Mouse (Mus musculus) T-helper 17 cell (primary cell): ENCODE results near the gene Cds2.

Experiments used
- in situ Hi-C, 2 experiments: fragments of 300-600 bp; cut with MboI, MseI; formaldehyde crosslinking; loops; 1 replicate in 1 of 2; 2 replicates in 1 of 2; pipeline ENCODE4 v1.15.1; 2025; ENCODE audit warnings: high pct_unique_total_duplicates in 2 of 2

The Cds2 gene

DNA sequence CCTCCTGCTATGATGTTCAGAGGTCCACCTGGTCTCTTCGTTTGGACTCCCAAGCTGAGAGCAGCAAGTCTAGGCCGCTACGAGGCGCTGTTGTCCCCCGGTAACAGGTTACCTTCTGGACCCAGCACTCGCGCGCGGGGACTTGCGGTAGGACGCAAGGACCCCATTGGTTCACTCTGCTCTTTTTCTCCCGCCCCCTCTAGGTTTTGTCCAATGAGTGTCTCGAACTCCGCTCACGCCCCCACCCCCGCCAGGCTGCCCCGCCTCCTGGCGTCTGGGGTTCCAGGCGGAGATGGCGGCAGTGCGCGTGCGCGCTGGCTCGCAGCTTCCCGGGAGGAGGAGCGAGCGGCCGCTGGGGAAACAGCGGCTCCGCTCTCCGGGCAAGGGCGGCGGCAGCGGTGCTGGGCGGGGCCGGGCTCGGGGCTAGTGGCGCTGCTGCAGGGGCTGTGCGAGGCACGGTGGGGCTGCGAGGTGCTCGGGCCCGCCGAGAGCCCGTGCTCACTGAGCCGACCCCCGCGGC is at the start of gene Cds2:
Gene Cds2 (plus strand): TSS at position 270 of the 520 bp plus-strand sequence.
- in situ Hi-C loops = loop anchor here in 1 of 2 experiments (5.0 kb wide), 1 partner anchor 429 kb away; no protein-coding TSS in a partner anchor

DNA sequence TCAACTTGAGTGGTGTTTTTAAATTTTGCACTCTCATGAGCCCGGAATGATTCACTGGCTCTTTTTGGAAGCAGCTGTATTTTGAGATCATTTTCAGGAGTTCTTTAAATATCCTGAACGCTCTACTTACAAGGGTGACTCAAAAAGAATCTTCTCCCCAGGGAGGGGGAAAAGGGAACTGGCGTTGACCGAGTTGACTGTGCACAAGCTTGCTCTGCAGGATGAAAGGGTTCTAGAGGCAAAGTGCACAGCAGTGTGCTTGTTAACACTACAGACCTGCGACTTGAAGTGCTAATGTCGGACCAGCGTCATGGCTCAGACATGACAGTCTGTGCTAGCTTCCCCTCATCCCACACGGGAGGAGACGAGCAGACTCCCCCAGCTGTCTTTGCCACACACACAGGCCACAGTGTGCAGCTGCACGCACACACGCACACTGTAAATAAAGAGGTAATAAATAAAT is 41.3 kb upstream of the Cds2 start:
- in situ Hi-C loops = loop anchor here in 1 of 2 experiments (5.0 kb wide), 1 partner anchor 244 kb away; no protein-coding TSS in a partner anchor

- in situ Hi-C loops = loop anchor here in 1 of 2 experiments (5.0 kb wide), 1 partner anchor 247 kb away; no protein-coding TSS in a partner anchor
These were observed 38.6 kb upstream of the Cds2 start for GRCm38 (mm10) chr2:132224359-132224758.

GRCm38 (mm10) chr2:132232413-132232945 is 30.5 kb upstream of the Cds2 start:
- in situ Hi-C loops = loop anchor here in 1 of 2 experiments (25.0 kb wide), 1 partner anchor 245 kb away; no protein-coding TSS in a partner anchor

- in situ Hi-C loops = loop anchor here in 1 of 2 experiments (25.0 kb wide), 1 partner anchor 247 kb away; no protein-coding TSS in a partner anchor
These were observed 28.8 kb upstream of the Cds2 start for GRCm38 (mm10) chr2:132233985-132234765.

DNA sequence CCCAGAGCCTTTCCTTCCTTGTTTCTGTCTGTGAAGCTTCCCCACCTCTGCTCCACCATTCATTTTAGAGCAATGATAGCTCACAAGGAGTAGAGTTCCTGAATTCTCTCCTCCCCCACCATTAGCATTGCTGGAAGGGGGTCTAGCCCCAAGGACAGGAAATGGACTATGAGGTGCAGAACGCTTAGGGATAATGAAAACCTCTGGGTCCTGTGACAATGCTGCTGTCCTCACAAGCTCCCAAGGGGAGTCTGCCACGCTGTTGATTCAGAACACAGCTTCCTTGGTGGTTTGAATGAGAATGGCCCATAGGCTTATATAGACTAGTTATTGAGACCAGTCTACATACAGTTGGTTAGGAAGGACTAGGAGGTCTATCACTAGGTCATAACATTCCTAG is 27.7 kb upstream of the Cds2 start:
- in situ Hi-C loops = loop anchor here (5.0 to 25.0 kb wide), 3 partner anchors 93 to 248 kb away; no protein-coding TSS in a partner anchor

DNA sequence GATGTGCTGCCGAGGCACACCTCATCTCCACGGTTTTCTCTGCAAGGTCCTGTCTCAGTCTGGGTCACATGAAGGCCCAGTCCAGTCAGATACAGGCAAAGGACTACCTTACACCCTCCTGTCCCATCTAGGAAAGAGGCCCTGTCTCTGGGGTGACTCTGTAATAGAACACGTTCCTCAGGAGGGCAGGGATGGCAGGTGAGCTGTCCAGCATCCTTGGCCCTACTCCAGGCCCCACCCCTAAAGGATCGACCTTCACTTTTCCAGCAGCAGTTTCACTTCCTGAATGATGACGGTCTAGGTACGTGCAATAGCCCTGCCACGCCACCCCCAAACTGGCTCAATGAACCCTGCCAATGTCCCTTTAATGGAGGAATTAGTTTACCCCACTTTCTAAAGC is 27.0 kb upstream of the Cds2 start:
- in situ Hi-C loops = loop anchor here (5.0 to 25.0 kb wide), 3 partner anchors 94 to 249 kb away; no protein-coding TSS in a partner anchor

- in situ Hi-C loops = loop anchor here (5.0 to 25.0 kb wide), 3 partner anchors 97 to 252 kb away; no protein-coding TSS in a partner anchor
These were observed 23.5 kb upstream of the Cds2 start for GRCm38 (mm10) chr2:132239434-132239833.

- in situ Hi-C loops = loop anchor here (5.0 to 25.0 kb wide), 2 partner anchors 83 to 253 kb away; no protein-coding TSS in a partner anchor
These were observed 22.5 kb upstream of the Cds2 start for GRCm38 (mm10) chr2:132240457-132240856.

GRCm38 (mm10) chr2:132243370-132243769 is 19.6 kb upstream of the Cds2 start:
- in situ Hi-C loops = loop anchor here (5.0 to 25.0 kb wide), 2 partner anchors 86 to 256 kb away; no protein-coding TSS in a partner anchor

- in situ Hi-C loops = loop anchor here in 1 of 2 experiments (25.0 kb wide), 1 partner anchor 260 kb away; no protein-coding TSS in a partner anchor
These were observed 15.2 kb upstream of the Cds2 start, which contains the start of gene Tmem230 for GRCm38 (mm10) chr2:132247539-132248313. Gene Tmem230 (minus strand): TSS chr2:132247807.

DNA sequence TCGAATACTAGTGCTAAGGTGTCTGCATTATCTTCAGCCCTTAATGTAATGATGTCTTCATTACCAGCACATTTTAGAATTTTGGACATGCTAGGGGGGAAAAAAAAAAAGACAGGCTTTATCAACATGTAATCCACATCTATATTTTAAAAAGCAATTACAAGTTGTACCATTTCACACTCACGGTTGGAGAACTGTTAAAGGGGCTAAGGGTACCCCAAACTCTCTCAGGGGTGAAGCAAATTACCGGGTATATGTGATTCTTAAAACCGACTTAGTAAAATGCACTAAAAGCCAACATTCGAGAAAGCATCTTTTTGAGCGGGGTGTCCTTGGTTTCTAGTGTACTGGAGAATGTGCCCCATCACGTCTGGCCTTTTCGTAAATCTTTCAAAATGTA is 11.0 kb upstream of the Cds2 start:
- in situ Hi-C loops = loop anchor here in 1 of 2 experiments (10.0 kb wide), 1 partner anchor 1987 kb away; no protein-coding TSS in a partner anchor

GRCm38 (mm10) chr2:132252542-132253528 is 10.1 kb upstream of the Cds2 start, which contains the start of gene Pcna:
Gene Pcna (minus strand): TSS chr2:132253314.
- in situ Hi-C loops = loop anchor here in 1 of 2 experiments (10.0 kb wide), 1 partner anchor 1988 kb away; no protein-coding TSS in a partner anchor

GRCm38 (mm10) chr2:132253603-132254002 is 9.3 kb upstream of the Cds2 start:
- in situ Hi-C loops = loop anchor here in 1 of 2 experiments (10.0 kb wide), 1 partner anchor 1989 kb away; no protein-coding TSS in a partner anchor

DNA sequence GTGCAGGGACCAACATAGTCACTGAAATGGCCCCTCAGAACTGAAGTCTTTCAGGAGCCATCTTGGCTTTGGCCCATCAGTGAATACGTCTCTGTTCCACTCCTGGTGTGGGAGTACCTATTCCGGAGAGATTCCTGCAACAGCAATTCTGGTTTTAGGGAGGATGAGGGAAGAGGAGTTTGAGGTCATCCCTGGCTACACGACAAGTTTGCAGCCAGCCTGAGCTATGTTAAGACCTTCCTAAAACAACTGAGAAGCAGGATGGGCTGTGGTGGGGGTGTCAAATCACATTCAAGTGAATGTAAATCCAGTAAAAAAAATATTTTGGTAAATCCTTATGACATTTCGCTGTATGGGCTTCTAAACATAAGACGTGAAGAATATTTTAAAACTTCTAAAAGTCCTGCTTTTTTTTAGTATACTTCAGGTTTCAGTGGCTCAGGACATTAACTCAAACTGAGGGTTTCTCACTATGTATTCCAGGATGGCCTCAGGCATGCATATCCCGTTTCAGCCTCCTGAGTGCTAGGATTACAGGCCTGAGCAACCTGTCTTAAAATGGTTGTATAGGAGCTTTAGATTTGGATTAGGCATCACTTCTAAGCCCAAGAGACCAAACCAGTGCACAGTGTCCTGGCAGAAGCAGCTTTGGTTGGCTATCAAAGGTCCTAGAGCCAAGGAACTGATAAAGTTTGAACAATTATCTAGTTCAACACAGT is 5.4 kb upstream of the Cds2 start:
- in situ Hi-C loops = loop anchor here in 1 of 2 experiments (10.0 kb wide), 1 partner anchor 1993 kb away; no protein-coding TSS in a partner anchor

DNA sequence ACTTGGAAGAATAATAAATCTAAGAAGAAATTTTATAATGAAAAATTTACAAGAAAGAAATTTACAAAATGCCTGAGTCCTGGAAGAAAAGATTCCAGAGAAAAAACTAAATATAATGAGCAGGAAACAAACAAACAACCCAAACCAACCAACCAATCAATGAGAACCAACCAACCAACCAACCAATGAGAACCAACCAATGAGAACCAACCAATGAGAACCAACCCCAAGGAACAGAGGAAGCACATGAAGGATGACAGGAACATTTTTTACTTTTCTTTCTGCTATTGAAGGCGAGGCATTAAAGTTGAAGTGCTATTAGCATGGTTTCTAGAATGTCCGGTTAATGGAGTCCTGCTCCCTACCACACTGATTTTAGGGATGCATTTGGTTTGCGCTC is 2.3 kb upstream of the Cds2 start:
- in situ Hi-C loops = loop anchor here in 1 of 2 experiments (5.0 kb wide), 1 partner anchor 432 kb away; no protein-coding TSS in a partner anchor

DNA sequence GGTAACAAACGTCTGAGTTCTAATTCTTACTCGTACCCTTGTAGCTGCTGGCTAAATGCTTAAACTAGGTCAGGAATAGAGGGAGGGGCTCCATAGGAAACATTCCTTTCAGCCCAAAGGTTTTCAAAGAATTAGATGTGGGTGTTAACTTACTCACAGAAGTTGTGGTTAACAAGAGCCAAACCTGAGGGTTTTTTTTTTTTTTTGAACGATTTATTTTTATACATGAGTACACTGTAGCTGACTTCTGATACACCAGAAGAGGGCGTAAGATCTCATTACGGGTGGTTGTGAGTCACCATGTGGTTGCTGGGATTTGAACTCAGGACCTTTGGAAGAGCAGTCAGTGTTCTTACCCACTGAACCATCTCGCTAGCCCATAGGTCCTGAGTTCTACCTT is 773 bp upstream of the Cds2 start:
- in situ Hi-C loops = loop anchor here in 1 of 2 experiments (5.0 kb wide), 1 partner anchor 430 kb away; no protein-coding TSS in a partner anchor
